Mouse (Mus musculus) adrenal gland, postnatal 0 days (tissue): ENCODE measurements around the gene Olfr132. TPM values are rescaled to one million over a fixed set of nuclear protein-coding genes. Genes with fewer than 3 reads are reported as not detected.

ENCODE experiments used
- polyA plus RNA-seq: library from polyadenylated mRNA; unstranded; fragments of >200 nt; fragmentation: Nextera tagmentation; extraction: Ambion mirVana; gene quantifications from 2 replicates; pipeline ENCODE4 v1.2.1, GENCODE M21; 2015

Olfr132 gene
- polyA plus RNA-seq, result not detected in 2 replicates

DNA sequence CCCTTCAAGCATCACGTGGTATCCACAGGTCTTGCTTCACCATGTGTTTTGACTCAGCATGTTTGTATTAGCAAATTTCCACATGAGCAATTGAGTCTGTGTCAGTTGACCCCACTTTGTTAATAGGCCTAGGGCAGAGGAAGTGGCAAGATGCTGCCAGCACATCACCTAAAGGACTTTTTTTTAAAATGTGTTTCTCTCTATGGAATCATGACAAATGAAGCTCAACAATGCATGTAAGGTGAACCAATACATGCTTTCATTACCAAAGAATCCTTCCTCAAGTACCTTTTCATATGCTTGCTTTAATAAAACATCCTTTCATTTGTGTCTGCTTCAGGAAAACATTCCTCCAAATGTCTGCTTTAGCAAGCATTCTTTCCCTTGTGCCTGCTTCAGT lies at the start of gene Olfr132:
TSS of gene Olfr132 (minus strand) at position 101 of the 400 bp plus-strand sequence.

GRCm38 (mm10) chr17:38171088-38171487 lies 36.8 kb upstream of the Olfr132 start, which contains the start of gene Olfr134:
Gene Olfr134 (plus strand): TSS chr17:38171388.

DNA sequence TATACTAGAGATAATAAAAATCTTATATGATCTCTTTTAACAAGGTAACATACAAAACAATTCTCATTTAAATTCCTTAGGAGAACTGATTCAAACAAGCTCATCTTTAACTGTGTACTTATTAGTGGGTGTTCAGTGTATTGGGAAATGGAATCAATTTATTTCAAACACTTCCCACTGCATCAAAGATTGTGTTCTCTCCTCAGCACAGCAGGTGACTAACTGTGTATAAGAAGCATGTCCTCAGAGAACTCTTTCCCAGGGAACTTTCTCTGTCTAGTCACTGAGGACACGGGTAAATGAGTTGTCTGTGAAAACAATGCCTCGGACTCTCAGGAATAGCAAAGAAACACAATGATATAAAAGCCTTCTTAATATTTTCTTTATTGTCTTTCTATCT lies 10.7 kb upstream of the Olfr132 start, which contains the start of gene Olfr133:
TSS of gene Olfr133 (plus strand) at position 301 of the 400 bp plus-strand sequence.

GRCm38 (mm10) chr17:38088593-38088992 lies 45.7 kb downstream of the Olfr132 start, which contains the start of gene Olfr131:
Gene Olfr131 (minus strand): TSS chr17:38088693.

Other genes with a start within 250 kb of the Olfr132 start
- not detected in 2 replicates for gene Olfr127, start 234.1 kb downstream of the Olfr132 start, polyA plus RNA-seq
- gene Olfr128, start 214.0 kb downstream of the Olfr132 start, polyA plus RNA-seq, result not detected in 2 replicates
- not detected in 2 replicates for gene Olfr761, start 181.4 kb downstream of the Olfr132 start, polyA plus RNA-seq
- gene Olfr129, start 74.4 kb downstream of the Olfr132 start, polyA plus RNA-seq, result not detected in 2 replicates
- gene Olfr130, start 70.6 kb downstream of the Olfr132 start, polyA plus RNA-seq, result not detected in 2 replicates
- gene Olfr131, start 45.8 kb downstream of the Olfr132 start, polyA plus RNA-seq, result not detected in 2 replicates
- gene Olfr133, start 10.8 kb upstream of the Olfr132 start, polyA plus RNA-seq, result not detected in 2 replicates
- gene Olfr134, start 36.9 kb upstream of the Olfr132 start, polyA plus RNA-seq, result not detected in 2 replicates
- gene Olfr135, start 69.8 kb upstream of the Olfr132 start, polyA plus RNA-seq, result not detected in 2 replicates
- gene Olfr138, start 126.5 kb upstream of the Olfr132 start, polyA plus RNA-seq, result not detected in 2 replicates
- not detected in 2 replicates for gene Olfr137, start 173.0 kb upstream of the Olfr132 start, polyA plus RNA-seq
- not detected in 2 replicates for gene Olfr136, start 195.3 kb upstream of the Olfr132 start, polyA plus RNA-seq